Mouse (Mus musculus) adipocyte (in vitro differentiated cells): ENCODE results near the gene Srgap3.

ENCODE experiments used
- DNase-seq: peaks from one replicate; pipeline ENCODE4 v3.0.0-alpha.2; 2016; ENCODE audit warnings: low spot score

The Srgap3 gene

GRCm38 (mm10) chr6:112909711-112910110 is 37.4 kb downstream of the Srgap3 start:
- DNase-seq, result no peak

GRCm38 (mm10) chr6:112907887-112908584 is 39.0 kb downstream of the Srgap3 start:
- DNase-seq, result no peak

DNA sequence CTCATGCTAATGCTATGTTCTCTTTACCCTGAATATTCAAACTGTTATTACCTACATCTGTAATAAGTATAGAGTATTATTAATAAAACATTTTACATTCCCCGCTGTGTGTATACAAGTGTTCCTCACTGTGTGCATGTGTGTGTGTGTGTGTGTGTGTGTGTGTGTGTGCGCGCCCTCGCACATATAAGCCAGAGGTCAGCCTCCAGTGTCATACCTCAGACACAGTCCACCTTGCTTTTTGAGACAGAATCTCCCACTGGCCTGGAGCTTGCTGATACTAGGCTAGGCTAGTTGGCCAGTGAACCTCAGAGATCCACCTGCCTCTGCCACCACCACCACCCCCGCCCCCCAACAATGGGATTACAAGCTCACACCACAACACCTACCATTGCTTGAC is 43.3 kb downstream of the Srgap3 start:
- no peak for DNase-seq

- DNase-seq, result no peak
These were observed 43.8 kb downstream of the Srgap3 start for GRCm38 (mm10) chr6:112903226-112903625.

DNA sequence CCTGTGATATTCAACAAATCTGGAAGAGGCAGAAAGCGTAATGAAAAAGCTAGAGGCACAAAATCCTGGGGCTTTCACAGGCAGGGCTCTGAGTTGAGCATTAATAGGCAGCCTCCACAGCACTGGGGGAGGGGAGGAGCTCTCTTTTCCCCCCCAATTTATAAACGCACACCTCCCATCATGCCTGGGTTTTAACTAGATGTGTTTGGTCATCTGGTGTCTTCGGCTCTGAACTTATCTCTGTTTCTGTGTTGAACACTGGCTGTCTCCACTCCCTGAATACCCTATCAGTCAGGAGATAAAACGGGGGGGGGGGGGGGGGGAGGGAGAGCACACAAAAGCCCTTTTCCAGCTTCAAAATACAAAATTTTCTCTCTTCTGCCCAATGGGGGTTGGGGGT is 44.3 kb downstream of the Srgap3 start:
- DNase-seq, result no peak

GRCm38 (mm10) chr6:112900306-112900705 is 46.8 kb downstream of the Srgap3 start:
- no peak for DNase-seq

DNA sequence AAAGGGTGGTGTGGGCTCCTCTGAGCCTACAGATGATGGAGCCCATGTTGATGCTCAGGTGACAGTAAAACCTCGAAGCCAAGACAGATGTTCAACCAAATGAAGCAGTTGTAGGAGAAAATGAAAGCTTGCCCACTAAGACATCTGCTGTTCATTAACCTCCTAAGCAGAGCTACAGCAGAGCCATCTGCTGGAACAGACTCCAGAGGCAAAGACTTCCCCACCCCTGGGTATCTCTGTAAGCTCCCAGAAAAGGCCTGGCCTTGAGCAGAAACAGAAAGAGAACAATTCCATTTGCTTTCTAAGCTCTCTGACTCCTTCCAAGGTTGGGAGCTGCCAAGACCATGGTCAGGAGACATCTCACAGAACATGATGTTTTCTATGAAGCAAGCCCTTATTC is 47.4 kb downstream of the Srgap3 start:
- DNase-seq, result peak; percentile 38

GRCm38 (mm10) chr6:112899276-112899675 is 47.8 kb downstream of the Srgap3 start:
- DNase-seq, result no peak

GRCm38 (mm10) chr6:112898435-112898834 is 48.6 kb downstream of the Srgap3 start:
- no peak for DNase-seq

GRCm38 (mm10) chr6:112896372-112896771 is 50.7 kb downstream of the Srgap3 start:
- no peak for DNase-seq

GRCm38 (mm10) chr6:112890331-112890751 is 56.7 kb downstream of the Srgap3 start:
- peak; percentile 9 for DNase-seq

GRCm38 (mm10) chr6:112883588-112884135 is 63.4 kb downstream of the Srgap3 start:
- DNase-seq, result no peak

GRCm38 (mm10) chr6:112880048-112880534 is 67.0 kb downstream of the Srgap3 start:
- no peak for DNase-seq

- DNase-seq, result no peak
These were observed 67.9 kb downstream of the Srgap3 start for GRCm38 (mm10) chr6:112879154-112879553.

GRCm38 (mm10) chr6:112873089-112873835 is 73.8 kb downstream of the Srgap3 start:
- DNase-seq, result no peak

- no peak for DNase-seq
These were observed 75.8 kb downstream of the Srgap3 start for GRCm38 (mm10) chr6:112871241-112871780.

DNA sequence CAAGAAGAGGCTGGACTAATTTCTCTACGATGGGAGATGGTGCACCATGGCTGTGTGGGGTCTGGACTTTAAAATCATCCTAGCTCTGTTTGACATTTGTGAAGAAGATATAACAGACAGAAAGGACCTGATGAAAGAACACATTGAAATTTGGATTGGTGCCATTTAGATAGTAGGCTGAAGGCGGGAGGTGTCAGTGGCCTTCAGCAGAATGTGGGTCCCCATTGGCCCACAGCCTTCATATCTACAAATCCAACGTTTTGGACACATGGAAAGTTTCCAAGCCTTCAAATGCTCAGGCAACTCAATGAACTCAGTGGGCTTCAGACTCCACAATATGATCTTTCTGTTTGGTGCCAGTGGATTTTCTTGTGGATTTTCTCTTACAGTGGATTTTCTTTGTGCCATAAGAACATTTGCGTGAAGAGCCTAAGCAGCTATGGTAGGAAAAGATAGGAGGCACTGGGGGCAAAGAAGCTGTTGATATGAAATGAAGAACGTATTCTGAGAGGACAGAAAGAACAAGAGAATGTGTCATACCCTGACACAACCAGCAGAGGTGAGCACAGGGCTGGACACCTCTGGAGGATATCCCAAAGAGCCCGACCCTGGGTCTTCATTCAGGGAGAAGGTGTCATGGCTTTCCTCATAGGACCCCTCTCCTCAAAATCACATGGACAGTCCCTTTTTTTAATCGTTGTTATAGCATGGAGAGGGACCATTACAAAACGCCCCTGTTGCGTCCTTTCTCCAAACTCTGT is 78.7 kb downstream of the Srgap3 start:
- no peak for DNase-seq

DNA sequence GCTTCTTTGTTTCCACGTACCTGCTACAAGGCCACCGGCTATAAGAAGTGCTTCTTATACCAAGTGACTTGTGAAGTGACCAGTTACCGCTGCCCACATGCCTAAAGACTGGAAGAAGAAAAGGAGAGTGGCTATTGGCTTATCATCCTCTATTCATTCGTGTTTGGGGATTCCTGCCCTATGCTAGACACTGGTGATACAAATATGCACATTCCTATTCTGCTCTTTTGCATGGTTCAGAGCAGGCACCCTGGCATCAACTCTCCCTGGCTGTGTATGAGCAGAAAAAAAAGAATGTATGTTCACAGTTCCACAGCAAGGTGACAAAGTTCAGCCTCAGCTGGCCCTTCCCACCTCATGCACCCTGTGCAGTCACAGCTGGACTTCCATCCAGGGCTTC is 81.0 kb downstream of the Srgap3 start:
- DNase-seq, result peak; percentile 12

DNA sequence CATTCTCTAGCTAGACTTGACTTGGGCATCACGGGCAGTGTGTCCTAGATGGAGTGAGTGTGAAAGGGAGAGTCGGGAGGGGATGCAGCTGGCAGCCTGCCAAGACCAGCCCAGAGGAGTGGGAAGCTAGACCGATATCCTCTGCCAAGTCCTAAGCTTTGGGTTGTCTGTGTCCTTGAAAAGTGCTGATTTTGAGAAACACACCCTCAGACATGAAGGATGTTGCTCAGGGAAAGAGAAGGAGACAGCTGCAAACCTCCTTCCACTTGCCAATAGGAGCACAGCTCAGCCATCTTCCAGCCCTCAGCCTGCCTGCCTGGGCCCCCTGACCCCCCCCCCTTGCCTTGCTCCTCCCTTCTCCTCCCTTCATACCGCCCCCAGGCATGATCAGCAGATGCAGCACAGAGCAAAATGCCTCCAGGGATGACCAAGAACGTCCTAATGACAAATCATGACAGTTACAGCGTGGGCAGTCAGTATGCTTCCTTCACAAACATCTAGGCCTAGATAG is 82.0 kb downstream of the Srgap3 start:
- peak; percentile 6 for DNase-seq

DNA sequence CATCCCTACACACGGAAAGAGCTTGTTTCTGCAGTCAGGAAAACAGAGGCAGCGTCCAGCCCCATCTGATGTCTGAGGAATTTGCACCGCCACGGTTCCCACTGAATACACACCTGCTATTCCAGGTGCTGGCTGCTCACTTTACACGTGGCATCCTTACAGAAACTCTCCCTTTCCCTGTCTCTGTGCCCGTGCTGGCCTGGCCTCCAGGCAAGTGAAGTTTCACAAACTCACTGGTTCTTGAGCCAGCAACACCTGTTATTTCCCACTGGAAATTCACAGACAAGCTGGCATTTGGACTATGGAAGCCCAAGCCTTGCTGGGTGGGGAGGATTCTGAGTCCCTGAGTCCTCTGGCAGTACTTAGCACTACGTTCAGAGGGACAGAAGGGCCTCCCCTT is 84.6 kb downstream of the Srgap3 start:
- no peak for DNase-seq

DNA sequence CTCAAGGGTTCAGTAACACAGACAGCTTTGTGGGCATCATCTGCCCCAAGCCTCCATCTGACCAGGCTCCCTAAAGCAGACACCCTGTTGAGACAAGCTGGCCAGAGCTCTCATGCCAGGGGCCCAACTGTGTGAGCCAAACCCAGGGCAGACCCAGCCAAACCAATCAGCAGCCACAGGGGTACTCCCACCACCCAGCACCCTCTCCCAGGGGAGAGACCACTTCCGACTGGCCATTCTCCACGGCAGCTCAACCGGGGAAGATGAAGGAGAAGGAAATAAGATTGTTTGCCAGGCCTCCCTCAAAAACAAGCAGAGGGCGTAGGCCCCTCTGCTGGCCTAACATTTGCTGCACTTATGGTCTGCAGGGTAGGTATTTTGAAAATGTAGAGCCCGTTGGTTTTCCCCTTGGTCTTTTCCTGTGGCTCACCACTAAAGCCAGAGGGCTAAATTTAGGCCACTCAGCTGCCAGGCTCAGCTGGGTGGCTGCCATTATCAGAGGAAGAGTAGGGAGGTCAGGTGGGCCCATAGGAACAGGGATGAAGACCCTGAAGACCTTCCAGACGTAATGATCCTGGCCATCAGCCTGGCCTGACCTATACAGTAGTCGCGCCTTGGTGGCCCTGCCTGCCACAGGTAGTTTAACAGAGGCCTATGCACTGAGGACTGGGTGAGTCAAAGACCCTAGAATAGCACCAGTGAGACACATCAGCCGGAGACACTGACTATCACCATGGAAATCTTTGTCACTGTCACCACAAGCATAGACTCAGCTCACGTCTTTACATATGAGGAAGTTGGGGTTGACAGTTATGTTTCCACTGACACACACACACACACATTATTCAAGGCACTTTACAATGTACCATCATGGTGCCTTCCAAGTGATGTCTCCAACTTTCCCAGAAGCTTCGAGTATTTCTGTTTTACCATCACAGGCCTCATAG is 85.4 kb downstream of the Srgap3 start:
- DNase-seq, result no peak
